Comparison of ENCODE assay signal across 14 mouse cellular contexts in the genomic region with DNA sequence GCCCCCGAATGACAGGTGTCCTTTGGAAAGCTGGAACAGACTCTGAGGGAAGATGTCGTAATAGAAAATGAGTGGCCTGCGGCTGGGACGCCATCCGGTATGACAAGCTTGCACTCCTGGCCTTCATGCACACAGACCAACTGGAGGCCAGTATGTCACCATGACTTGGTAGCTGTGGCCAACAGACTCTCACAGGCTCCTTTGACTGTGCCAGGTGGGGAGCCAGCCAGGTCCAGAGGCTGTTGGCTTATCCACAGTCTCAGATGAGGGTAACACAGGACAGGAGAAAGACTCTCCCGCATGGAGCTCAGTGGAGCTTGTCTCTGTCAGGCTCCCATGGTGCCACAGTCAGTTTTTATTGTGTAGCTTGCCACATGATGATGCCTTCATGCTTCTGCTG.
"Had no signal": no experiment of that assay in that cellular context is flagged by ENCODE, and none has a peak within 500 bp of the region (broad histone marks: within the 10 kb centered on the region; RNA-seq: fewer than 3 reads in every experiment).

No protein-coding gene starts in this region.

- H3K4me2 ChIP-seq: limb, embryonic 13.5 days; midbrain, embryonic 15.5 days; neural tube, embryonic 13.5 days had no signal

- H3K9me3 ChIP-seq: limb, embryonic 13.5 days; midbrain, embryonic 15.5 days; neural tube, embryonic 13.5 days had no signal

- H3K9ac ChIP-seq: limb, embryonic 13.5 days; liver, embryonic 14.5 days; midbrain, embryonic 15.5 days; neural tube, embryonic 13.5 days had no signal

- H3K4me3 ChIP-seq: limb, embryonic 13.5 days; midbrain, embryonic 15.5 days; neural tube, embryonic 13.5 days had no signal

- H3K36me3 ChIP-seq: limb, embryonic 13.5 days; midbrain, embryonic 15.5 days; neural tube, embryonic 13.5 days had no signal

- H3K27me3 ChIP-seq: midbrain, embryonic 15.5 days had no signal

- H3K27ac ChIP-seq: kidney, postnatal 0 days; limb, embryonic 13.5 days; liver, embryonic 14.5 days; midbrain, embryonic 15.5 days; neural tube, embryonic 13.5 days had no signal

- ATAC-seq: midbrain, embryonic 15.5 days had no signal

- DNase-seq: kidney, postnatal 36 days; layer of hippocampus, adult 9-11 months; layer of hippocampus, postnatal 36 days; lung, adult 18-20 months; retina, postnatal 1 day; right cerebral cortex, postnatal 4 days; spleen, adult 18-20 months; thymus, adult 18-20 months; thymus, postnatal 14 days had no signal
